Mouse (Mus musculus): Measurements from ENCODE around the gene Usmg5. TPM values are rescaled to one million over a fixed set of nuclear protein-coding genes. Genes with fewer than 3 reads are reported as not detected.
"Not testable (repeated sequence)": the region's sequence is repeated elsewhere in the genome, so short reads cannot be mapped to it uniquely, and the experiment has no call there.

Usmg5 gene
- 1,243 and 1,445 TPM in 2 replicates for polyA plus RNA-seq (2014; fragmentation: Nextera tagmentation; extraction: Ambion mirVana)

DNA sequence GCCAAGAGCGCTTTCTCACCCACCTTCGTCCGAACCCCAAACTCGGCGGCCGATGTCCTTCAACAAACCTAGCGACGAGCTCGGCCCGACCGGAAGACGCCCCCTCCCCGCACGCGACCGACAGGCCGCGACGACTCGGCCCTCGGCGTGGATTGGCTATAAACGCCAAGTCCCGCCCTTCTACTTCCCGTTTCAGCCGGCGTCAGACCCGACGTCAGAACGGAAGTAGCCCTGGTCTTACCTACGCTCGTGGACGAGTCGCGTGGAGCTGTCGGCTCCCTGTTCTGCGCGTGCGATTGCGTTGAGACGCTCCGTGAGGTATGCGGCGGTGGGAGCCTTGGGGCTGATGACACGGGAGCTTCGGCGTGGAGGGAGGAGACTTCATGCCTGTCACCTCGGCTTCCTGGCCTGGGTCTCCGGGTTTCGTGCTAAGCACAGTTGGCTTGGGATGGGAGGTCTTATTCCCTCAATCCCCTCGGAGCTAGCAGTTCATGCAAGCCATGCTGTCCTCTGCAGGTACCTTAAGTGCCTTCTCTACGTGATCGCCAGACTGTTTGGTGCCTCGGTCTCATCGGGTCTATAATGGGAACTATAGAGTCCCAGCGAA, at the start of gene Usmg5, which contains the start of gene Pdcd11:
Gene Usmg5 (minus strand): TSS at position 98 of the 607 bp plus-strand sequence.
Gene Pdcd11 (plus strand): TSS at position 219 of the 607 bp plus-strand sequence.
- Histone ChIP-seq H3K27me3 (replicated peaks; ENCODE audit: control insufficient read depth, insufficient read depth, low read length) (no peaks in the 10 kb centered on the region), H3K4me2 (ENCODE audit: low read length) (peak within 1 kb of the TSS; percentile 91), H3K9ac (ENCODE audit: low read length) (peak within 1 kb of the TSS; percentile 95), H3K9me3 (ENCODE audit: control insufficient read depth, low read length) (no peaks in the 10 kb centered on the region), H3K4me3 (ENCODE audit: low read depth, low read length) (peak within 1 kb of the TSS; percentile 100), H3K27ac (ENCODE audit: low read depth) (peak within 1 kb of the TSS; percentile 81), H3K4me1 (replicated peaks; ENCODE audit: control insufficient read depth, insufficient read depth, low read length) (peaks cover 7% of the 10 kb centered on the region; the same call in 1 of the 2 replicates), H3K36me3 (ENCODE audit: control insufficient read depth, insufficient read depth, low read length) (peaks cover 48% of the 10 kb centered on the region)
- DNase-seq (ENCODE audit: low spot score): peak; percentile 95
- WGBS: under 1% methylated on average over 56 of the region's 56 CpGs
- peak; percentile 99 for ATAC-seq (replicated peaks; ENCODE audit: low FRiP score, low TSS enrichment, low read depth)

DNA sequence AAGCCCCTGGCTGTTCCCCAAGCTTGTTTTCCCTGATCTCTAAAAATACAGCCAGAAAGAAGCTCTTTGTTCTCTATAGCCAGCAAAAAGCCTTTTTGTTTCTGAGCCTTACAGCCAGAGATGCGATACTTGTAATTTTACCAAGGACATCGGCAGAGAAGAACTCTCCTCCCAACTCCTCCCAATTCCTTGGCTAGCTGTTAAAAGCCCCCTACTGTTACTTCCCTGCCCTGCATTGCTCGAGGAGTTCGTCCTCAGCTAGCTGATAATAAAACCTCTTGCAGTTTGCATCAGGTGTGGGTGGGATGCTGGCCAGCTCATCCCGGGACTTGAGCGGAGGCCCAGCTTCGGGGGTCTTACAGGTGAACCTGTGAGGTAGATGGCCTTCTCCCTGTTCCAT, 49.2 kb upstream of the Usmg5 start:
- not testable (repeated sequence) for H3K9me3 ChIP-seq (ENCODE audit: control insufficient read depth, low read length); H3K4me3 ChIP-seq (ENCODE audit: low read depth, low read length); H3K27ac ChIP-seq (ENCODE audit: low read depth); H3K27me3 ChIP-seq (replicated peaks; ENCODE audit: control insufficient read depth, insufficient read depth, low read length); DNase-seq (ENCODE audit: low spot score); ATAC-seq (replicated peaks; ENCODE audit: low FRiP score, low TSS enrichment, low read depth); H3K4me2 ChIP-seq (ENCODE audit: low read length); H3K36me3 ChIP-seq (ENCODE audit: control insufficient read depth, insufficient read depth, low read length); H3K9ac ChIP-seq (ENCODE audit: low read length)
- 40% methylated on average over 7 of the region's 7 CpGs for WGBS
- peaks cover 19% of the 10 kb centered on the region for H3K4me1 ChIP-seq (replicated peaks; ENCODE audit: control insufficient read depth, insufficient read depth, low read length)

DNA sequence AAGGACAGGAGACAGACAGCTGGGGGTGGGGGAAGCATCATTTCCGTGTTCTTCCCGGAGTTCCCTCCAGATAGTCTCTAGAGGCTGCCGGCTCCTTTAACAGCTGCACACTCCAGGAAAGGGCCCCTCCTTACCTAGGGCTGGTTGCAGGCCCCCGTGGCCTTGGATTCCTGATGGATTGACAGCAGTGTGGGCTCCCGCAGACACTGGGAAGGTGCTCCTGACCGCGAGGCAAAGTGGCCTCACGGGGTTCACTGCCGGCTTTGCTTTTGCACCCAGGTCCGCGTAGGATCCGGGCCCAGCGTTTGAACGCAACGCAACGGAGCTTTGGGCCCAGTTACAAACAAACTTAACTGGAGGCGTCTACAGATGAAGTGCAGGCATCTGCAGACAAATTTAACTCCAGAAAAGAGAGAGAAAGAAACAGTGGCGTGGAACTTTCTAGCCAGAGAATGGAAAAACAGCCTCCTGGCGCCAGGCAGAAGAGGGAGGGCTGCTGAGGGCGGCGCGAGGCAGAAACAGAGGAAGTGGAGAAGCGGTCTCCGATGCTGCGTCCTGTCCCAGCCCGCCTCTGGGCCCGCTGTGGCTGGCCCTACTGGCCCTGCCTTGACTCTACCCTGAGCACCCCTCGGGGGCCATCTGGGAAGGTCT, 47.4 kb upstream of the Usmg5 start, which contains the start of gene Calhm2:
Gene Calhm2 (minus strand): TSS at position 524 of the 651 bp plus-strand sequence.
- Histone ChIP-seq H3K4me3 (ENCODE audit: low read depth, low read length) (peak within 1 kb of the TSS; percentile 45), H3K27me3 (replicated peaks; ENCODE audit: control insufficient read depth, insufficient read depth, low read length) (no peaks in the 10 kb centered on the region), H3K36me3 (ENCODE audit: control insufficient read depth, insufficient read depth, low read length) (peaks cover 19% of the 10 kb centered on the region), H3K9me3 (ENCODE audit: control insufficient read depth, low read length) (no peaks in the 10 kb centered on the region), H3K27ac (ENCODE audit: low read depth) (peak within 1 kb of the TSS; percentile 89), H3K9ac (ENCODE audit: low read length) (peak within 1 kb of the TSS; percentile 70), H3K4me2 (ENCODE audit: low read length) (peak within 1 kb of the TSS; percentile 76), H3K4me1 (replicated peaks; ENCODE audit: control insufficient read depth, insufficient read depth, low read length) (peaks cover 19% of the 10 kb centered on the region)
- WGBS: 2% methylated on average over 28 of the region's 28 CpGs
- DNase-seq (ENCODE audit: low spot score): peak; percentile 84
- peak; percentile 74 for ATAC-seq (replicated peaks; ENCODE audit: low FRiP score, low TSS enrichment, low read depth)

DNA sequence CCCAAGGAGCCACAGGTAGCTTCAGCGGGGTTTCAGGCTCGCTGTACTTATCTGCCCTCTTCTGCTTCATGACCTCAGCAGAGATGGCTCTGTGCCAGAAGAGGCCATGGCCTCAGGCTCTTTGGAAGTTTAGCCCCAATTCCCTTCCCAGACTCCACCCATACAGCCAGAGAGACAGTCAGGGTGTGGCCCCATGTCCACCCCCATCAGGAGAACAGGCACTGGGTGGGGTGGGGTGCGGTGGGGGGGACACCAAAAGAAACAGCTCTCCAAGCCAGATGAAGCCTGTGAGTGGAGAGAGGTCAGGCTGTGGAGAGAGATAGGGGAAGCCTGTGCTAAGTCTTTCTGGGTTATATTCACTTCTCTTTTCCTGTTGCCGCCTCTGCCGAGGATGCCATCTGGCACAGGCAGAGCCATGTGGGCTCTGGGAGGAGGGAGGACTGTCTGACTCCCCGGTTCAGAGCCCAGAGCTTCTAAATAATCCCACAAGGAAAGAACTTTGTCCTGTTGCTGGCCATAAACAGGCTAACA, 46.7 kb upstream of the Usmg5 start:
- H3K4me3 ChIP-seq (ENCODE audit: low read depth, low read length): peak overlapping the region; percentile 45
- no peaks in the 10 kb centered on the region for H3K27me3 ChIP-seq (replicated peaks; ENCODE audit: control insufficient read depth, insufficient read depth, low read length)
- peak overlapping the region; percentile 89 for H3K27ac ChIP-seq (ENCODE audit: low read depth)
- H3K4me1 ChIP-seq (replicated peaks; ENCODE audit: control insufficient read depth, insufficient read depth, low read length): peaks cover 19% of the 10 kb centered on the region
- WGBS: 17% methylated on average over 6 of the region's 6 CpGs
- peak overlapping the region; percentile 76 for H3K4me2 ChIP-seq (ENCODE audit: low read length)
- ATAC-seq (replicated peaks; ENCODE audit: low FRiP score, low TSS enrichment, low read depth) (peak; percentile 30), DNase-seq (ENCODE audit: low spot score) (peak; percentile 65)
- H3K9ac ChIP-seq (ENCODE audit: low read length): peak overlapping the region; percentile 70
- no peaks in the 10 kb centered on the region for H3K9me3 ChIP-seq (ENCODE audit: control insufficient read depth, low read length)
- H3K36me3 ChIP-seq (ENCODE audit: control insufficient read depth, insufficient read depth, low read length): peaks cover 26% of the 10 kb centered on the region

DNA sequence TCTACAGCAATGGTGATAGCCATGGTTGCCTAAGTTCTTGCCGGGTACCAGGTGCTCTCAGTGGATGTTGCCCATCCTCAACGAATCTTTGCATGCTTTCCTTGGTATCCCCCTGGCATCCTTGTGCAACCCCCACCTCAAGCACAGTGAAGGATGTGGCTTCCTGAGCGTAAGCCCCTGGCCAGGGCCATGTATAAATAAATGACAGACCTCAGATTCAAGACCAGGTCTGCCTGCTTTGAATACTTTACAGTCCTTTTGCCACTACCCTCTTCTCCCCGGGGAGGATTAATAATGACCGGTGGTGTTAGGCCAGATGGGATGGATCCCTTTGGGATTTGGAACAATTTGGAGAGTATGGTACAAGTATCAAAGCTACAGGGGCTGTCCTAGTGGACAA, 45.7 kb upstream of the Usmg5 start:
- DNase-seq (ENCODE audit: low spot score) (no peak), ATAC-seq (replicated peaks; ENCODE audit: low FRiP score, low TSS enrichment, low read depth) (no peak)
- Histone ChIP-seq H3K4me1 (replicated peaks; ENCODE audit: control insufficient read depth, insufficient read depth, low read length) (peaks cover 19% of the 10 kb centered on the region), H3K36me3 (ENCODE audit: control insufficient read depth, insufficient read depth, low read length) (peaks cover 35% of the 10 kb centered on the region), H3K4me3 (ENCODE audit: low read depth, low read length) (no peak overlapping the region), H3K27ac (ENCODE audit: low read depth) (no peak overlapping the region), H3K9me3 (ENCODE audit: control insufficient read depth, low read length) (no peaks in the 10 kb centered on the region), H3K27me3 (replicated peaks; ENCODE audit: control insufficient read depth, insufficient read depth, low read length) (no peaks in the 10 kb centered on the region), H3K9ac (ENCODE audit: low read length) (no peak overlapping the region), H3K4me2 (ENCODE audit: low read length) (no peak overlapping the region)
- WGBS: 83% methylated on average over 5 of the region's 5 CpGs

DNA sequence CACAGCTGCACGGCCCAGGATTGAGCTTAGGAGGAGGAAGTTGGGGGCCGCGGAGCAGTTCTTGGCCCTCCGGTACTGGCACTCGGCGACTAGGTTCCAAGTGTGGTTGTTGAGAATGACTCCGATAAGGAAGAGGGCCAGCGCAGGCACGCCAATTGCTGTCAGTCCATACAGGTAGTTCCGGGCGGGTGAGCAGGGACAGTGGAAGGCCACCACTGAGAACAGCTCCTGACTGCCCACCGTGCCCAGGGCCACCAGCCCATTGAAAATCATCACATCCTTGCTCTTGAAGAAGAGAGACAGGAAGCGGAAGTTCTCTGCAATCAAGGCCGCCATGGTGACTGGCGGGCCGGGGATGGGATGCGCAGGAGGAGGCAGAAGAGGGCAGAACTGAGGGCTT, 45.1 kb upstream of the Usmg5 start:
- Histone ChIP-seq H3K4me1 (replicated peaks; ENCODE audit: control insufficient read depth, insufficient read depth, low read length) (peaks cover 19% of the 10 kb centered on the region), H3K9ac (ENCODE audit: low read length) (no peak overlapping the region), H3K4me2 (ENCODE audit: low read length) (no peak overlapping the region), H3K27ac (ENCODE audit: low read depth) (no peak overlapping the region), H3K36me3 (ENCODE audit: control insufficient read depth, insufficient read depth, low read length) (peaks cover 41% of the 10 kb centered on the region), H3K4me3 (ENCODE audit: low read depth, low read length) (no peak overlapping the region), H3K27me3 (replicated peaks; ENCODE audit: control insufficient read depth, insufficient read depth, low read length) (no peaks in the 10 kb centered on the region), H3K9me3 (ENCODE audit: control insufficient read depth, low read length) (no peaks in the 10 kb centered on the region)
- DNase-seq (ENCODE audit: low spot score): no peak
- ATAC-seq (replicated peaks; ENCODE audit: low FRiP score, low TSS enrichment, low read depth): no peak
- 89% methylated on average over 17 of the region's 17 CpGs for WGBS

DNA sequence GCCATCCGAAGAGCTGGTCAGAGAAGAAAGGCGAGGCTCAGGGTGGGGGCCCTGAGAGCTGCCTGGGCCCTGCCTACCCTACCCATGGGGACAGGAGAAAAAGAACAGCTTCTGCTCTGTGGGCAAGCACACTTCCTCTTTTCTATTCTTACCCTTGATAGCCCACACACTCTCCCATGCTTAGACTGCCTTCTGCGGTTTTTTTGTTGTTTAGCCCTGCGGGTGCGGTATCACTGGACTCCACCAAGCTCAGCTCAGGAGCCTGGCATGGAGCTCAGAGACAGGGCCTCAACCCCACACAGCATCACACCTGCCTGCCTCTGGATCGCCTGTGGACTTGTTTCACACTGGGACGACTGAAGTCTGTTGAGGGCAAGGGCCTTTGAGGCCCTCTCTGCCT, 42.7 kb upstream of the Usmg5 start:
- peaks cover 66% of the 10 kb centered on the region for H3K36me3 ChIP-seq (ENCODE audit: control insufficient read depth, insufficient read depth, low read length)
- no peak for ATAC-seq (replicated peaks; ENCODE audit: low FRiP score, low TSS enrichment, low read depth)
- no peak for DNase-seq (ENCODE audit: low spot score)
- no peak overlapping the region for H3K27ac ChIP-seq (ENCODE audit: low read depth)
- no peak overlapping the region for H3K9ac ChIP-seq (ENCODE audit: low read length)
- 90% methylated on average over 7 of the region's 7 CpGs for WGBS
- no peaks in the 10 kb centered on the region for H3K9me3 ChIP-seq (ENCODE audit: control insufficient read depth, low read length)
- no peak overlapping the region for H3K4me3 ChIP-seq (ENCODE audit: low read depth, low read length)
- H3K4me2 ChIP-seq (ENCODE audit: low read length): no peak overlapping the region
- H3K4me1 ChIP-seq (replicated peaks; ENCODE audit: control insufficient read depth, insufficient read depth, low read length): peaks cover 7% of the 10 kb centered on the region
- H3K27me3 ChIP-seq (replicated peaks; ENCODE audit: control insufficient read depth, insufficient read depth, low read length): no peaks in the 10 kb centered on the region

DNA sequence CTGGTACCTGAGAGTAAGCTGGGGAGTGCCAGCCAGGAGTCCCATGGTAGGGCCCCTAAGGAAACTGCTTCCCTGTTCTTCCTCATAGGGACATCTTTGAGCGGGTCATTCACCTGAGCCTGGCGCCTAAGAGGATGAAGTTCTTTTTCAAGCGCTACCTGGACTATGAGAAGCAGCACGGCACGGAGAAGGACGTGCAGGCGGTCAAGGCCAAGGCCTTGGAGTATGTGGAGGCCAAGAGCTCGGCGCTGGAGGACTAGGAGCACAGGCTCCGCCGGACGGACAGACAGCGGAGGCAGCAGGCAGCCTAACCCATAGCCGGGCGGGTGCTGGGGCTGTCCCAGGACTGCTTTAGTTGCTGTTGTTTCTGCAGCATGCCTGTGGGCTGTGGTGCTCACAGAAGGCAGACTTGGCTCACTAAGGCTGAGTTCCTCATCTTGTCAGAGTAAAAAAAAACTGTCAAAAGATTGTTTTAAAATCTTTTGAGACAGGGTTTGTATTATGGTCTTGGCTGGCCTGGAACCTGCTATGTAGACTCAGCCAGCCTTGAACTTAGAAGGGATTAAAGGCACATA, 40.2 kb upstream of the Usmg5 start:
- DNase-seq (ENCODE audit: low spot score) (no peak), ATAC-seq (replicated peaks; ENCODE audit: low FRiP score, low TSS enrichment, low read depth) (no peak)
- Histone ChIP-seq H3K4me3 (ENCODE audit: low read depth, low read length) (no peak overlapping the region), H3K9ac (ENCODE audit: low read length) (no peak overlapping the region), H3K27ac (ENCODE audit: low read depth) (no peak overlapping the region), H3K4me2 (ENCODE audit: low read length) (no peak overlapping the region), H3K9me3 (ENCODE audit: control insufficient read depth, low read length) (no peaks in the 10 kb centered on the region), H3K27me3 (replicated peaks; ENCODE audit: control insufficient read depth, insufficient read depth, low read length) (no peaks in the 10 kb centered on the region), H3K4me1 (replicated peaks; ENCODE audit: control insufficient read depth, insufficient read depth, low read length) (no peaks in the 10 kb centered on the region), H3K36me3 (ENCODE audit: control insufficient read depth, insufficient read depth, low read length) (peaks cover 90% of the 10 kb centered on the region)
- WGBS: 95% methylated on average over 15 of the region's 15 CpGs
